Mouse (Mus musculus) frontal cortex, adult 2 months (tissue): ENCODE results near the gene Ccdc33. TPM values are rescaled to one million over a fixed set of nuclear protein-coding genes. Genes with fewer than 3 reads are reported as not detected.

Experiments
- DNase-seq, 2 experiments: peaks; one replicate each; pipeline ENCODE4 v3.0.0; 2022; ENCODE audit warnings: low spot score in 1 of 2; ENCODE audit errors: extremely low spot score in 1 of 2
- polyA plus RNA-seq: library from polyadenylated mRNA; depleted of rRNA; stranded (reverse); fragments of >200 nt; gene quantifications from 2 replicates; pipeline ENCODE4 v1.2.3, GENCODE M21; 2012

Gene Ccdc33
- polyA plus RNA-seq, 1 experiment: 1.4 TPM

- no peak for DNase-seq
Measured at GRCm38 (mm10) chr9:58016962-58017361, 101.7 kb downstream of the Ccdc33 start.

GRCm38 (mm10) chr9:58015856-58016255 is 102.8 kb downstream of the Ccdc33 start:
- no peak for DNase-seq

- no peak for DNase-seq
Measured at GRCm38 (mm10) chr9:58014393-58015160, 104.0 kb downstream of the Ccdc33 start.

- DNase-seq: peak in 1 of 2 experiments; percentile 50
Measured at GRCm38 (mm10) chr9:58012935-58013334, 105.7 kb downstream of the Ccdc33 start.

- DNase-seq: no peak
Measured at GRCm38 (mm10) chr9:58012486-58012885, 106.1 kb downstream of the Ccdc33 start.

GRCm38 (mm10) chr9:58011552-58011951 is 107.1 kb downstream of the Ccdc33 start:
- no peak for DNase-seq

- no peak for DNase-seq
Measured at GRCm38 (mm10) chr9:58011027-58011426, 107.6 kb downstream of the Ccdc33 start.

GRCm38 (mm10) chr9:58009588-58009987 is 109.0 kb downstream of the Ccdc33 start:
- DNase-seq: no peak

- no peak for DNase-seq
Measured at GRCm38 (mm10) chr9:58009015-58009362, 109.6 kb downstream of the Ccdc33 start.

- no peak for DNase-seq
Measured at GRCm38 (mm10) chr9:58008336-58009014, 110.1 kb downstream of the Ccdc33 start.

- no peak for DNase-seq
Measured at GRCm38 (mm10) chr9:58005753-58006461, 112.7 kb downstream of the Ccdc33 start, which contains the start of gene Cyp11a1. Gene Cyp11a1 (plus strand): TSS chr9:58006411.

- no peak for DNase-seq
Measured at GRCm38 (mm10) chr9:58003272-58003671, 115.4 kb downstream of the Ccdc33 start.

- no peak for DNase-seq
Measured at GRCm38 (mm10) chr9:57999676-58000075, 118.9 kb downstream of the Ccdc33 start.

GRCm38 (mm10) chr9:57998685-57999084 is 119.9 kb downstream of the Ccdc33 start:
- no peak for DNase-seq

- DNase-seq: peak in 1 of 2 experiments; percentile 85
Measured at GRCm38 (mm10) chr9:57998032-57998659, 120.5 kb downstream of the Ccdc33 start.

GRCm38 (mm10) chr9:57997511-57998031 is 121.1 kb downstream of the Ccdc33 start:
- no peak for DNase-seq

- peak in 1 of 2 experiments; percentile 67 for DNase-seq
Measured at GRCm38 (mm10) chr9:57995282-57995681, 123.3 kb downstream of the Ccdc33 start.

GRCm38 (mm10) chr9:57992781-57993591 is 125.6 kb downstream of the Ccdc33 start:
- DNase-seq: no peak

GRCm38 (mm10) chr9:57992060-57992459 is 126.6 kb downstream of the Ccdc33 start:
- no peak for DNase-seq
